Mouse (Mus musculus): Measurements from ENCODE around the gene Nhs. TPM values are rescaled to one million over a fixed set of nuclear protein-coding genes. Genes with fewer than 3 reads are reported as not detected.
"Not testable (repeated sequence)": the region's sequence is repeated elsewhere in the genome, so short reads cannot be mapped to it uniquely, and the experiment has no call there.

The Nhs gene
- total RNA-seq, 2 experiments from 2014 or later, result not detected

GRCm38 (mm10) chrX:161853626-161854312, 305.8 kb downstream of the Nhs start:
- ATAC-seq (replicated peaks; ENCODE audit: low FRiP score, poor library complexity, severe bottlenecking), result no peak

- ATAC-seq (replicated peaks; ENCODE audit: low FRiP score, poor library complexity, severe bottlenecking), result not testable (repeated sequence)
Measured at GRCm38 (mm10) chrX:161826186-161826585, 333.3 kb downstream of the Nhs start.

- no peak for ATAC-seq (replicated peaks; ENCODE audit: low FRiP score, poor library complexity, severe bottlenecking)
Measured at GRCm38 (mm10) chrX:161790182-161790581, 369.3 kb downstream of the Nhs start.

All from erythroblast, adult 5-6 weeks (primary cell).